Mouse (Mus musculus): Measurements from ENCODE around the gene Slc39a3. TPM values are rescaled to one million over a fixed set of nuclear protein-coding genes. Genes with fewer than 3 reads are reported as not detected.
A peak's percentile ranks its signal among the peaks of the same experiment; 100 is the strongest.

Gene Slc39a3
- polyA plus RNA-seq, 1 experiment from 2014 or later = 26.7 TPM

DNA sequence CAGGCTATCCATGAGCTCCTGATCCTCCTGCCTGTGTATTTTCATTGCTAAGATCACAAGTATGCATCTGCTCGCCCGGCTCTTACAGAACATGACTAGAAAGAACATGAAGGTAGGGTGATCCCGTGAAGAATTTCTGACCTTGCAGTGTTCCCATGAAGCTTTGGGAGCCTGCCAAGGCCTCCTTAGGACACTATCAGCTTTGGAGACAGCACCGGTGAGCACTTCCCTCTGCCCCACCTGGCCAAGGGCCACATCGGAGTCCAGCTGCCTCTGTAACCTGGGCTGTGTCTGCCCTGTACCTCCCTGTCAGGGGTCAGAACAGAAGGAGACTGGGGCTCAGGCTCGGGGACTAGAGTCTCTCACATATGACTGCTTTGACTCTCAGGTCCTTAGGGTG, 50.5 kb downstream of the Slc39a3 start:
- Histone ChIP-seq H3K9me3 (ENCODE audit: control insufficient read depth, low read length) (no peaks in the 10 kb centered on the region), H3K4me1 (ENCODE audit: control insufficient read depth, insufficient read depth, low read length) (no peaks in the 10 kb centered on the region), H3K9ac (replicated peaks; ENCODE audit: low read depth, low read length) (no peak overlapping the region), H3K36me3 (ENCODE audit: control insufficient read depth, insufficient read depth, low read length) (no peaks in the 10 kb centered on the region), H3K4me2 (ENCODE audit: low read depth, low read length) (no peak overlapping the region), H3K4me3 (ENCODE audit: low read depth, low read length) (no peak overlapping the region), H3K27me3 (ENCODE audit: control insufficient read depth, insufficient read depth, low read length) (peaks cover 23% of the 10 kb centered on the region), H3K27ac (ENCODE audit: low read depth, low read length) (no peak overlapping the region)
- ATAC-seq (ENCODE audit: low read depth) = no peak
- WGBS = 74% methylated on average over 6 of the region's 6 CpGs

DNA sequence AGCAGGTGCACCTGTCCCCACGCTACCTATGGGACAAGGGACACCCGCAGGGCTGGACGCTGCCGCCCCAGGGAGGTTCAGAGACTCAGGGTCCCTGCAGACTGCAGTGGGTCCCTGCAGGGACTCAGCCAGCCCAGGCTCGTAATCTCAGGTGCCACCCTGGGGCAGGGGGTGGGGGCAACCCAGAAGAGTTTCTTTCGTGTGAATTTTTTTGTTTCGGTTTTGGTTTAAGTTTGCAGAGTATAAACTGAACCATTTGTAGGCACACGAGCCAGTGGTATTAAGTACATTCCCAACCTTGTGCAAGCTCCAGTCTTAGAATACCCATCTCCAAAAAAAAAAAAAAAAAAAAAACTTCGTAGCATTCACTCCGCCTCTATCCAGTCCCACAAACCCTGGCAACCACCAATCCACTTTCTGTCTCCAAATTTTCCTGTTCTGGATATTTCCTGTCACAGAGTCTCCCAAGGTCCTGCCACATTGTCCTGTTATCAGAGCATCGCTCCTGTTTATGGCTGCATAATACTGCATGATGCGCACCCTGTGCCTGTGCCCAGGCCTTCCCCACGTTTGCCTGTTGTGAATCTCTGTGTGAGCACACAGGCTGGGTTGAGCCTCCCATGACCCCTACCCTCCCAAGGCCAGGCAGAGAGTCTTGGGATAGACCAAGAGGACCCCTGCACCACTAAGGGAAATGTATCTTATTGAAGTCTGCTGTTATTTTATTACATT, 51.1 kb downstream of the Slc39a3 start:
- no peak overlapping the region for H3K4me3 ChIP-seq (ENCODE audit: low read depth, low read length)
- ATAC-seq (ENCODE audit: low read depth) = no peak
- H3K27me3 ChIP-seq (ENCODE audit: control insufficient read depth, insufficient read depth, low read length) = peaks cover 23% of the 10 kb centered on the region
- no peak overlapping the region; the same call in 1 of the 2 replicates for H3K9ac ChIP-seq (replicated peaks; ENCODE audit: low read depth, low read length)
- H3K27ac ChIP-seq (ENCODE audit: low read depth, low read length) = no peak overlapping the region
- 36% methylated on average over 13 of the region's 13 CpGs for WGBS
- H3K36me3 ChIP-seq (ENCODE audit: control insufficient read depth, insufficient read depth, low read length) = no peaks in the 10 kb centered on the region
- no peaks in the 10 kb centered on the region for H3K9me3 ChIP-seq (ENCODE audit: control insufficient read depth, low read length)
- 0 out of 2 replicates have a peak overlapping the region, but pooled peaks have one; percentile 12 for H3K4me2 ChIP-seq (ENCODE audit: low read depth, low read length)
- no peaks in the 10 kb centered on the region for H3K4me1 ChIP-seq (ENCODE audit: control insufficient read depth, insufficient read depth, low read length)

DNA sequence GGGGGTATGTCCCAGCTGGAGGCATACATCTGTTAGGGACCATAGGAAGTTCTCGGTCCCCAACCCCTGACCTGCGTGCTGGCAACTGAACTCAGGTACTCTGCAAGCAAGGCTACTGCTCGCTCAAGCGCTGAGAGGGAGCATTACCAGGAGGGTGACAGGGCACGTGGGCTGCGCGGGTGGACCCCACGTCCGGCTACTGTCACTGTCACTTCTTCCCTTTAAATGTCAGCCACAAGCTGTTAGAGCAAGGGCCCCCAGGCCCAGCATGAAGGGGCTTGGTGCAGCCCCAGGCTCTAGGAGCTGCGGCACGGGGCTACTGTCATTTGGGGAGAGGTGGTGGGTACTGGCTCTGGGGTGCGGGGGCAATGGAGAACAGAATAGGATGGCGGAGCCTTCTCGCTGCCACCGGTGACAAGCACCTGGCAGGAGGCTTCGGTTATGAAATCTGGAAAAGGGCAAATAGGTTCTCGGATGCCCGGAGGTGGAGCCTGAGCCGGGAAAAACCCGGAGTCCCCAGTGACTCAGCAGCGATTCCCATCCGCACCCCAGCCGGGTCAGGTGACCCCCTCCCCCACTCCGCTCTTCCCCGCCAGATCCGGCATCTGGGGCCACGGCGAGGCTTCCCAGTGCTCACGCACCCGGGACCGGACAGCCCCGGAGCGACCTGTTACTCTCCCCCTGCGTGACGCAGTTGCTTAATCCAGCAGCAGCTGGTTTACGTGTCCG, 51.8 kb downstream of the Slc39a3 start:
- Histone ChIP-seq H3K36me3 (ENCODE audit: control insufficient read depth, insufficient read depth, low read length) (no peaks in the 10 kb centered on the region), H3K9ac (replicated peaks; ENCODE audit: low read depth, low read length) (peak overlapping the region; percentile 28; the same call in 1 of the 2 replicates), H3K4me1 (ENCODE audit: control insufficient read depth, insufficient read depth, low read length) (no peaks in the 10 kb centered on the region), H3K4me3 (ENCODE audit: low read depth, low read length) (no peak overlapping the region), H3K27me3 (ENCODE audit: control insufficient read depth, insufficient read depth, low read length) (peaks cover 23% of the 10 kb centered on the region), H3K9me3 (ENCODE audit: control insufficient read depth, low read length) (no peaks in the 10 kb centered on the region), H3K4me2 (ENCODE audit: low read depth, low read length) (0 out of 2 replicates have a peak overlapping the region, but pooled peaks have one; percentile 12), H3K27ac (ENCODE audit: low read depth, low read length) (no peak overlapping the region)
- WGBS = 7% methylated on average over 37 of the region's 37 CpGs
- ATAC-seq (ENCODE audit: low read depth) = no peak

DNA sequence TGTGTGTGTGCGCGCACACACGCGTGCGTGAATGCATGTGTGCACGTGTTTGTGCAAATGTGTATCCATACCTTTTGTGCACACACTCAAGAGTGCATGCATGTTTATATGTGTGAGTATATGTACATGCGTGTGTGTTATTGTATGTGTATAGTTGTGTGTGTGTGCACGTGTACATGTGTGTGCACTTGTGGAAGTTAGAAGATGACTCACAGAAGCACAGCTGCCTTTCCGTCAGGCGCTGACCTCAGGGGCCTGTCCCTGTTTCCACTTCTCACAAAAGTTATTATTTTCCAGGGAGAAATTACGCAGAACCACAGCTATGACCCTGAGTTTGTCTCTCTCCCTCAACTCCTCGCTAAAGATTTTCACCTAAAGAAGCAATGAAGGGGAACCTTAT, 53.0 kb downstream of the Slc39a3 start:
- ATAC-seq (ENCODE audit: low read depth) = no peak
- Histone ChIP-seq H3K4me3 (ENCODE audit: low read depth, low read length) (no peak overlapping the region), H3K27ac (ENCODE audit: low read depth, low read length) (no peak overlapping the region), H3K9ac (replicated peaks; ENCODE audit: low read depth, low read length) (no peak overlapping the region), H3K4me1 (ENCODE audit: control insufficient read depth, insufficient read depth, low read length) (no peaks in the 10 kb centered on the region), H3K4me2 (ENCODE audit: low read depth, low read length) (no peak overlapping the region), H3K27me3 (ENCODE audit: control insufficient read depth, insufficient read depth, low read length) (peaks cover 23% of the 10 kb centered on the region), H3K9me3 (ENCODE audit: control insufficient read depth, low read length) (no peaks in the 10 kb centered on the region), H3K36me3 (ENCODE audit: control insufficient read depth, insufficient read depth, low read length) (no peaks in the 10 kb centered on the region)
- 90% methylated on average over 12 of the region's 12 CpGs for WGBS

DNA sequence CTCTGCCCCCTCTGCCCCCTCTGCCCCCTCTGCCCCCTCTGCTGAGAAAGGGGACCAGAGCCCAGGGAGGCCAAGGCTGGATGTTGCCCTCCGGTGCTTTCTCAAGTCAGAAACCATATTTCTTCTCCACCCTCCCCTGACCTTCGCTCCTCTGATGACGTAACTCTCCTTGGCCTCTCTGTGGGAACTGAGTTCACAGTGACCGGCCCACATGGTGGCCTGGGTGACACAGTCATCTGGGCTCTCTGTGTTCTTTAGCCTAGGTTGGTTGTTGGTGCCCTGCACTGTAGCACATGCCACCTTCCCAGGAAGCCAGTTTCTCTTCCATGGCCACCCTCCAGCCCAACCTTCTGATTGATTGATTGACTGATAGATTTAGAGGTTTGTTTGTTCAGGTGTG, 54.8 kb downstream of the Slc39a3 start:
- ATAC-seq (ENCODE audit: low read depth) = no peak
- Histone ChIP-seq H3K4me2 (ENCODE audit: low read depth, low read length) (no peak overlapping the region), H3K4me1 (ENCODE audit: control insufficient read depth, insufficient read depth, low read length) (no peaks in the 10 kb centered on the region), H3K9me3 (ENCODE audit: control insufficient read depth, low read length) (no peaks in the 10 kb centered on the region), H3K36me3 (ENCODE audit: control insufficient read depth, insufficient read depth, low read length) (no peaks in the 10 kb centered on the region), H3K27ac (ENCODE audit: low read depth, low read length) (no peak overlapping the region), H3K9ac (replicated peaks; ENCODE audit: low read depth, low read length) (no peak overlapping the region), H3K27me3 (ENCODE audit: control insufficient read depth, insufficient read depth, low read length) (peaks cover 23% of the 10 kb centered on the region), H3K4me3 (ENCODE audit: low read depth, low read length) (no peak overlapping the region)
- WGBS = 55% methylated on average over 4 of the region's 4 CpGs

DNA sequence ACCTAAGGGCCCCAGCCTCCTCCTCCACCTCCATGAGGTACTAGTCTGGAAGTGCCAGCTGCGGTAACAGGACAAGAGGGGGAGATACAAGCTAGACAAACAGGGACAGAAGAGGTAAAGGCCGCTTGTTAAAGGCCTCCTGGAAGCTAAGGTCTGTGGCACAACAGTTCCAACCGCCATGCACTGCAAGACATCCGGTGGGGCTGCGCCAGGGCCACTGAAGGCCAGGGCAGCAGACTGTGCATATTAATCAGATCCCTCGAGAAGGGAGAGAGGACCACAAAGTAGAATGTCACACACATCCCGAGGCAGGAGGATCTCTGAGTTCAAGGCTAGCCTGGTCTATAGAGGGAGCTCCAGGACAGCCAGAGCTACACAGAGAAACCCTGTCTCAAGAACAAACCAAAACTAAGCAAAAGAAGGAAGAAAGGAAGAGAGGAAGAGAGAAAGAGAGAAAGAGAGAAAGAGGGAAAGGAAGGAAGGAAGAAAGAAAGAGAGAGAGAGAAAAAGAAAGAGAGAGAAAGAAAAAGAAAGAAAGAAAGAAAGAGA, 55.6 kb downstream of the Slc39a3 start:
- Histone ChIP-seq H3K4me3 (ENCODE audit: low read depth, low read length) (no peak overlapping the region), H3K4me1 (ENCODE audit: control insufficient read depth, insufficient read depth, low read length) (no peaks in the 10 kb centered on the region), H3K36me3 (ENCODE audit: control insufficient read depth, insufficient read depth, low read length) (no peaks in the 10 kb centered on the region), H3K9ac (replicated peaks; ENCODE audit: low read depth, low read length) (no peak overlapping the region), H3K27ac (ENCODE audit: low read depth, low read length) (no peak overlapping the region), H3K4me2 (ENCODE audit: low read depth, low read length) (no peak overlapping the region), H3K27me3 (ENCODE audit: control insufficient read depth, insufficient read depth, low read length) (peaks cover 18% of the 10 kb centered on the region), H3K9me3 (ENCODE audit: control insufficient read depth, low read length) (no peaks in the 10 kb centered on the region)
- WGBS = 57% methylated on average over 7 of the region's 7 CpGs
- ATAC-seq (ENCODE audit: low read depth) = no peak

Other genes with a start within 250 kb of the Slc39a3 start
- gene Sf3a2, start 239.2 kb downstream of the Slc39a3 start, polyA plus RNA-seq (2014; fragmentation: Nextera tagmentation; extraction: Ambion mirVana) = 63.3 and 66.8 TPM in 2 replicates
- 126 and 127 TPM in 2 replicates for gene Plekhj1, start 238.8 kb downstream of the Slc39a3 start, polyA plus RNA-seq (2014; fragmentation: Nextera tagmentation; extraction: Ambion mirVana)
- 0.15 and 0.16 TPM in 2 replicates for gene Amh, start 232.2 kb downstream of the Slc39a3 start, polyA plus RNA-seq (2014; fragmentation: Nextera tagmentation; extraction: Ambion mirVana)
- gene Jsrp1, start 223.9 kb downstream of the Slc39a3 start, polyA plus RNA-seq (2014; fragmentation: Nextera tagmentation; extraction: Ambion mirVana) = 0.74 and 0.86 TPM in 2 replicates
- gene Oaz1, start 210.8 kb downstream of the Slc39a3 start, polyA plus RNA-seq (2014; fragmentation: Nextera tagmentation; extraction: Ambion mirVana) = 1,177 and 1,236 TPM in 2 replicates
- 8.1 and 12.0 TPM in 2 replicates for gene Lingo3, start 193.4 kb downstream of the Slc39a3 start, polyA plus RNA-seq (2014; fragmentation: Nextera tagmentation; extraction: Ambion mirVana)
- gene Lsm7, start 182.2 kb downstream of the Slc39a3 start, polyA plus RNA-seq (2014; fragmentation: Nextera tagmentation; extraction: Ambion mirVana) = 220 and 260 TPM in 2 replicates
- gene Sppl2b, start 182.2 kb downstream of the Slc39a3 start, polyA plus RNA-seq (2014; fragmentation: Nextera tagmentation; extraction: Ambion mirVana) = 60.3 and 61.5 TPM in 2 replicates
- gene Tmprss9, start 165.6 kb downstream of the Slc39a3 start, polyA plus RNA-seq (2014; fragmentation: Nextera tagmentation; extraction: Ambion mirVana) = 0.12 and 0.13 TPM in 2 replicates
- gene Timm13, start 136.5 kb downstream of the Slc39a3 start, polyA plus RNA-seq (2014; fragmentation: Nextera tagmentation; extraction: Ambion mirVana) = 337 and 352 TPM in 2 replicates
- 10.8 and 16.1 TPM in 2 replicates for gene Lmnb2, start 119.2 kb downstream of the Slc39a3 start, polyA plus RNA-seq (2014; fragmentation: Nextera tagmentation; extraction: Ambion mirVana)
- gene Gadd45b, start 107.4 kb downstream of the Slc39a3 start, polyA plus RNA-seq (2014; fragmentation: Nextera tagmentation; extraction: Ambion mirVana) = 7.4 and 7.6 TPM in 2 replicates
- gene Gng7, start 22.5 kb downstream of the Slc39a3 start, polyA plus RNA-seq (2014; fragmentation: Nextera tagmentation; extraction: Ambion mirVana) = 20.3 and 22.7 TPM in 2 replicates
- 24.0 and 28.8 TPM in 2 replicates for gene Diras1, start 11.8 kb downstream of the Slc39a3 start, polyA plus RNA-seq (2014; fragmentation: Nextera tagmentation; extraction: Ambion mirVana)
- gene Sgta, start 22.8 kb upstream of the Slc39a3 start, polyA plus RNA-seq (2014; fragmentation: Nextera tagmentation; extraction: Ambion mirVana) = 264 and 279 TPM in 2 replicates
- gene Thop1, start 32.6 kb upstream of the Slc39a3 start, polyA plus RNA-seq (2014; fragmentation: Nextera tagmentation; extraction: Ambion mirVana) = 33.3 and 36.8 TPM in 2 replicates
- 0.15 and 0.61 TPM in 2 replicates for gene Creb3l3, start 61.4 kb upstream of the Slc39a3 start, polyA plus RNA-seq (2014; fragmentation: Nextera tagmentation; extraction: Ambion mirVana)
- 219 and 228 TPM in 2 replicates for gene Map2k2, start 68.5 kb upstream of the Slc39a3 start, polyA plus RNA-seq (2014; fragmentation: Nextera tagmentation; extraction: Ambion mirVana)
- gene Zbtb7a, start 97.8 kb upstream of the Slc39a3 start, polyA plus RNA-seq (2014; fragmentation: Nextera tagmentation; extraction: Ambion mirVana) = 11.0 and 12.6 TPM in 2 replicates
- 48.4 and 51.4 TPM in 2 replicates for gene Pias4, start 130.5 kb upstream of the Slc39a3 start, polyA plus RNA-seq (2014; fragmentation: Nextera tagmentation; extraction: Ambion mirVana)
- 373 and 452 TPM in 2 replicates for gene Eef2, start 139.2 kb upstream of the Slc39a3 start, polyA plus RNA-seq (2014; fragmentation: Nextera tagmentation; extraction: Ambion mirVana)
- 64.5 and 67.3 TPM in 2 replicates for gene Dapk3, start 145.6 kb upstream of the Slc39a3 start, polyA plus RNA-seq (2014; fragmentation: Nextera tagmentation; extraction: Ambion mirVana)
- gene 4930442H23Rik, start 146.4 kb upstream of the Slc39a3 start, polyA plus RNA-seq (2014; fragmentation: Nextera tagmentation; extraction: Ambion mirVana) = not detected in 2 replicates
- not detected in 2 replicates for gene Nmrk2, start 164.6 kb upstream of the Slc39a3 start, polyA plus RNA-seq (2014; fragmentation: Nextera tagmentation; extraction: Ambion mirVana)
- gene Atcay, start 193.4 kb upstream of the Slc39a3 start, polyA plus RNA-seq (2014; fragmentation: Nextera tagmentation; extraction: Ambion mirVana) = 73.9 and 84.8 TPM in 2 replicates
- gene Zfr2, start 195.7 kb upstream of the Slc39a3 start, polyA plus RNA-seq (2014; fragmentation: Nextera tagmentation; extraction: Ambion mirVana) = 21.1 and 25.1 TPM in 2 replicates
- 21.8 and 37.6 TPM in 2 replicates for gene Matk, start 215.5 kb upstream of the Slc39a3 start, polyA plus RNA-seq (2014; fragmentation: Nextera tagmentation; extraction: Ambion mirVana)
- 130 and 136 TPM in 2 replicates for gene Mrpl54, start 229.5 kb upstream of the Slc39a3 start, polyA plus RNA-seq (2014; fragmentation: Nextera tagmentation; extraction: Ambion mirVana)
- gene Apba3, start 229.5 kb upstream of the Slc39a3 start, polyA plus RNA-seq (2014; fragmentation: Nextera tagmentation; extraction: Ambion mirVana) = 26.1 and 27.8 TPM in 2 replicates